Mouse (Mus musculus) bone marrow macrophage, adult 2 months (primary cell): ENCODE measurements around the gene Ctcf.

Experiments used
- CTCF ChIP-seq: IDR thresholded peaks from 2 replicates; pipeline ENCODE4 v1.5.1; 2012; ENCODE audit warnings: low read depth, mild to moderate bottlenecking, low read length, moderate library complexity
- POLR2A ChIP-seq: IDR thresholded peaks from 2 replicates; pipeline ENCODE4 v1.6.1; 2012; ENCODE audit warnings: mild to moderate bottlenecking, low read depth, low read length, borderline replicate concordance

DNA sequence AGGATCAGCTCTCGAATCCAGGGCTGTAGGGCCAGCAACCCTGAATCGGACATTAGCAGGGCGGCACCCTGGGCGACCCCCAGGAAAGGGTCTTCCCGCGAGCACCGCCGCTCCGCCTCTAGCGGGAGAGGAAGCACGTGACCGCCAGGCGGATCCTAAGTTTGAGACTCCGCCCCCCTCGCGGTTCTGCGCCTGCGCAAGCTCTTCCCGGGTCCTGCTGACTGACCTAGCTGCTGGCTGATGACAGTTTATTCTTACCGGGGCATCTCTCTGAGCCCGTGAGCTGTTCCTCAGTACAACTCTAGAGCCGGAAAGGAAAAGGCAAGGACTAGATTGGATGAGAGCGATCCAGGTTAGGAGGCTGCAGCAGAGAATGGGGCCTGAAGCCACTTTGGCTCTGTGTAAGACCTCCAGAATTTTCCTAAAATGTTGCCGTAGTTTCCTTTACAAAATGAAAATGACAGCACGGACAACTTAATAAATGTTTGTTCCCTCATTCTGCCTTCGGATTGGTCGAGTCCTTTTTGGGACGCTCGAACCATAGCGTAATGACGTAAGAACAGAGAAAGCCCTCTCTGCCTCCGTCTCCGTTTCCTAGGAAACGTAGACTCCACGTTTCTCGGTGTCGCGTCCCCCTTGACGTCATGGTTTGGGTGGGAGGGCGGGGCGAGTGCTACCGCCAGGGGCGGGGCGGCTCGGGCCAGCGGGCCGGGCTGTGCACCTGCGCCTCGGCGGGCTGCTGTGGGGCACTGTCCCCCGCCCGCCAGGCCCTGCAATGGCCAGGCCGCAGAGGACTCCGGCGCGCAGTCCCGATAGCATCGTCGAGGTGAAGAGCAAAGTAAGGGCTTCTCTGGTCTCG, 64.8 kb downstream of the Ctcf start, which contains the start of the genes Acd and Pard6a:
- TF ChIP-seq CTCF (no peak), POLR2A (no peak; the same call in 1 of the 2 replicates)
